ENCODE assay signal across 10 mouse cellular contexts in the genomic region with DNA sequence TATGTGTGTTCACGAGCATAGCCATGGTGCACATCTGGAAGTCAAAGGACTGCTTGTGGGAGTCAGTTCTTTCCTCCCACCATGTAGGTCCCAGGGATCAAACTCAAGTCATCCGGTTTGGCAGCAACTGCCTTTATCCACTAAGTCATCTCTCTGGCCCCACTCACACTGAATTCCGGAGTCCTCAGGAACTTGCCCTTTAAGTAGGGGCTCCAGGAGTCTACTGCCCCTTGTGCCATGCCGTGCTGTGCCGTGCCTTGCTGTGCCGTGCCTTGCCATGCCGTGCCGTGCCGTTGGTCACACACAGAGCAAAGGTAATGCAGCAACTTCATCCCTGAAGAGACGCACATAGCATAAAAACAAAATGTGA. TPM values are rescaled to one million over a fixed set of nuclear protein-coding genes. Genes with fewer than 3 reads are reported as not detected.
A peak's percentile ranks its signal among the peaks of the same experiment; 100 is the strongest.
DNase-seq lines count a peak whose midpoint lies in the region; ATAC-seq and TF ChIP-seq lines count a peak whose summit lies in the region.
"Had no signal": no experiment of that assay in that cellular context is flagged by ENCODE, and none has a peak within 500 bp of the region (broad histone marks: within the 10 kb centered on the region; RNA-seq: fewer than 3 reads in every experiment).

No protein-coding gene starts in this region.

- peak overlapping the region; percentile 47 for H3K4me2 ChIP-seq in heart, embryonic 15.5 days
- peak overlapping the region; percentile 53 for H3K4me2 ChIP-seq in embryonic facial prominence, embryonic 13.5 days

- no peaks in the 10 kb centered on the region for H3K79me2 ChIP-seq in MEL (ENCODE audit: control insufficient read depth, insufficient read depth, low read length, poor library complexity)

- 0 out of 2 replicates have a peak overlapping the region, but pooled peaks have one; percentile 5 for H3K27ac ChIP-seq in heart, embryonic 15.5 days
- H3K27ac ChIP-seq in MEL (ENCODE audit: control insufficient read depth, low read depth, low read length), result peak overlapping the region; percentile 37; the same call in 1 of the 2 replicates
- H3K27ac ChIP-seq in embryonic facial prominence, embryonic 13.5 days, result peak overlapping the region; percentile 83

- 26% methylated on average over 10 of the region's 10 CpGs for WGBS in heart, embryonic 15.5 days
- WGBS in embryonic facial prominence, embryonic 13.5 days, result 16% methylated on average over 10 of the region's 10 CpGs

- H3K4me1 ChIP-seq in heart, embryonic 15.5 days (replicated peaks), result peaks cover 16% of the 10 kb centered on the region
- peaks cover 0 to 14% of the 10 kb centered on the region in 2 experiments; a peak in 3 of 4 replicates for H3K4me1 ChIP-seq in MEL (ENCODE audit: control insufficient read depth in 1 of 2, insufficient read depth in 2 of 2, low read length in 2 of 2)
- H3K4me1 ChIP-seq in embryonic facial prominence, embryonic 13.5 days, result peaks cover 20% of the 10 kb centered on the region

- no peak for TF ChIP-seq POLR2A in MEL (IDR thresholded peaks at IDR 0.05; ENCODE audit: control insufficient read depth in 1 of 2, insufficient read depth in 1 of 2, low read depth in 1 of 2, low read length in 2 of 2, poor library complexity in 1 of 2)

- no peak overlapping the region for H3K9ac ChIP-seq in heart, embryonic 15.5 days
- H3K9ac ChIP-seq in MEL (ENCODE audit: control insufficient read depth, low read depth, low read length, poor library complexity, severe bottlenecking), result peak overlapping the region; percentile 44
- H3K9ac ChIP-seq in embryonic facial prominence, embryonic 13.5 days, result no peak overlapping the region

- H3K4me3 ChIP-seq in heart, embryonic 15.5 days, result no peak overlapping the region
- peak overlapping the region; percentile 18 to 44; a peak in 3 of 4 replicates for H3K4me3 ChIP-seq in MEL (ENCODE audit: control insufficient read depth in 1 of 2, insufficient read depth in 1 of 2, low read depth in 2 of 2, low read length in 2 of 2)
- H3K4me3 ChIP-seq in embryonic facial prominence, embryonic 13.5 days, result no peak overlapping the region

- no peak for TF ChIP-seq RAD21 in MEL (IDR thresholded peaks at IDR 0.05; ENCODE audit: low read depth, low read length)

- H3K27me3 ChIP-seq in heart, embryonic 15.5 days, result no peaks in the 10 kb centered on the region
- no peaks in the 10 kb centered on the region for H3K27me3 ChIP-seq in MEL (ENCODE audit: control insufficient read depth in 1 of 2, insufficient read depth in 2 of 2, low read length in 2 of 2)
- H3K27me3 ChIP-seq in embryonic facial prominence, embryonic 13.5 days, result no peaks in the 10 kb centered on the region
- H3K27me3 ChIP-seq: Patski had no signal

- no peak for TF ChIP-seq CTCF in MEL (IDR thresholded peaks at IDR 0.05 in 2 of 3, conservative IDR thresholded peaks at IDR 0.05 in 1 of 3; ENCODE audit: control insufficient read depth in 1 of 3, insufficient read depth in 1 of 3, low read depth in 2 of 3, low read length in 3 of 3, poor library complexity in 1 of 3, severe bottlenecking in 1 of 3)

- ATAC-seq in heart, embryonic 15.5 days (replicated peaks; ENCODE audit: insufficient number of reproducible peaks, insufficient read depth, low FRiP score, low read depth), result peak; percentile 50; the same call in 1 of the 2 replicates
- ATAC-seq in embryonic facial prominence, embryonic 13.5 days (ENCODE audit: insufficient number of reproducible peaks, insufficient read depth, low FRiP score, low TSS enrichment, low read depth), result peak; percentile 33; the same call in 1 of the 2 replicates
- ATAC-seq in activated CD4-positive, CD25-positive, alpha-beta regulatory T cell, adult 4 months, result no peak

- no peak for TF ChIP-seq EP300 in MEL (IDR thresholded peaks at IDR 0.05; ENCODE audit: low read depth in 1 of 2, low read length in 2 of 2)

- DNase-seq in heart, adult 8-10 months (ENCODE audit: low spot score), result no peak
- no peak for DNase-seq in MEL (ENCODE audit: low read depth, low spot score)
- peak; percentile 28 to 44 for DNase-seq in kidney, postnatal 4 days
- no peak for DNase-seq in thymus, postnatal 36 days
- DNase-seq in layer of hippocampus, postnatal 36 days, result no peak
- DNase-seq: cerebellum, adult 9-10 months had no signal

- no peaks in the 10 kb centered on the region for H3K36me3 ChIP-seq in heart, embryonic 15.5 days
- peaks cover 0 to 5% of the 10 kb centered on the region in 2 experiments; a peak in 1 of 4 replicates for H3K36me3 ChIP-seq in MEL (ENCODE audit: control insufficient read depth in 1 of 2, insufficient read depth in 2 of 2, low read length in 2 of 2)
- H3K36me3 ChIP-seq in embryonic facial prominence, embryonic 13.5 days, result no peaks in the 10 kb centered on the region

- H3K9me3 ChIP-seq in heart, embryonic 15.5 days (replicated peaks), result no peaks in the 10 kb centered on the region
- H3K9me3 ChIP-seq in MEL (replicated peaks; ENCODE audit: insufficient read depth, low read length), result no peaks in the 10 kb centered on the region
- H3K9me3 ChIP-seq in embryonic facial prominence, embryonic 13.5 days, result no peaks in the 10 kb centered on the region

TF ChIP-seq in MEL, 35 proteins besides CTCF, POLR2A, EP300 and RAD21:
- TF ChIP-seq TAL1 (IDR thresholded peaks at IDR 0.05; ENCODE audit: low read length) (no peak), POLR2AphosphoS5 (IDR thresholded peaks at IDR 0.05; ENCODE audit: borderline replicate concordance, low read depth, low read length) (no peak), SIN3A (IDR thresholded peaks at IDR 0.05; ENCODE audit: low read length) (no peak)

RNA-seq across cellular contexts. Expression of a gene that starts 15.5 kb away (rescaled TPM):
- polyA plus RNA-seq in heart, embryonic 15.5 days (2015; fragmentation: Nextera tagmentation; extraction: Ambion mirVana), result 0.40 and 0.43 TPM in 2 replicates
- under 1 TPM in 3 of 4 experiments, not detected in 1; 0.06 to 0.17 (median 0.12) TPM for total RNA-seq in heart, adult 8-10 months (2022)
- not detected in 2 replicates for total RNA-seq in MEL (2012; rRNA removed)
- not detected for polyA plus RNA-seq in MEL (2012; ENCODE audit: insufficient read depth in 1 of 2, insufficient read length in 2 of 2, low read depth in 1 of 2, low replicate concordance in 2 of 2, missing spikeins in 1 of 2)
- polyA plus RNA-seq in embryonic facial prominence, embryonic 13.5 days (2015; fragmentation: Nextera tagmentation; extraction: Ambion mirVana), result 1.3 and 1.8 TPM in 2 replicates
- not detected for polyA plus RNA-seq in activated CD4-positive, CD25-positive, alpha-beta regulatory T cell, adult 4 months (2017; shearing (Covaris generic))
- total RNA-seq in layer of hippocampus, postnatal 36 days (2021), result 1 to 10 TPM; 2.3 to 3.0 TPM

Comparison
In these comparisons a context has a peak if more than half of its experiments do, and no peak if none do; other contexts are left out.
1. H3K27ac ChIP-seq: peak in every context shown above with its lines; median percentile 83 in embryonic facial prominence, embryonic 13.5 days; 37 in MEL; 5 in heart, embryonic 15.5 days.
2. H3K4me3 ChIP-seq: peak in MEL (2 of 2); none in heart, embryonic 15.5 days (single experiment) and embryonic facial prominence, embryonic 13.5 days (single experiment).
3. DNase-seq: peak in kidney, postnatal 4 days (2 of 2); none in heart, adult 8-10 months (single experiment), MEL (single experiment), thymus, postnatal 36 days (0 of 2) and layer of hippocampus, postnatal 36 days (0 of 2).